Mouse (Mus musculus): ENCODE measurements at regions not wholly inside any gene's neighbourhood (a gene's known extent, or its start where the extent isn't known, plus 50 kb on each side); places are given as distances from the start of the nearest gene placed in this dataset.

DNA sequence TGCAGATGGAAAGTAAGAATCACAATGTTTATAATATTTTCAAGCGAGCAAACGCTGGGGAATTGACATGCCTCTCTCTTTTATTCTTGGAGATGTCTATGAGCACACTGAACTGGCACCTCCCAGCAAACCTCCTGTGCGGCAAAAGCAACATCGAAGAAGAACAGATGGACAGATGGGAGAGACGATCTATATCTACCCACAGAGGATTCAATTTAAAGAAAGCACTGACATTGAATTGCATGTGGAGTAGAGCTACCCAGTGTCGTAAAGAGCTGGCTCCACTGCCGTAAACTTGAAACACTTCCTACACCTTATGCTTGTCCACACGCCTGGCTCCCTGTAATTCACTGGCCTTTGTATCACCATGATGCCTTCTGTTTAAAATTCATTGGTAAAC lies 182.0 kb upstream of the Hnrnpa3 start:
- Histone ChIP-seq H3K4me2 (no peak overlapping the region), H3K36me3 (no peaks in the 10 kb centered on the region), H3K27me3 (replicated peaks) (no peaks in the 10 kb centered on the region), H3K4me3 (no peak overlapping the region), H3K9me3 (replicated peaks) (no peaks in the 10 kb centered on the region), H3K27ac (ENCODE audit: poor library complexity, severe bottlenecking) (no peak overlapping the region), H3K4me1 (replicated peaks) (peaks cover 5% of the 10 kb centered on the region), H3K9ac (no peak overlapping the region)
- no peak for ATAC-seq (ENCODE audit: insufficient number of reproducible peaks, low FRiP score)
- WGBS = 79% methylated on average over 8 of the region's 8 CpGs

DNA sequence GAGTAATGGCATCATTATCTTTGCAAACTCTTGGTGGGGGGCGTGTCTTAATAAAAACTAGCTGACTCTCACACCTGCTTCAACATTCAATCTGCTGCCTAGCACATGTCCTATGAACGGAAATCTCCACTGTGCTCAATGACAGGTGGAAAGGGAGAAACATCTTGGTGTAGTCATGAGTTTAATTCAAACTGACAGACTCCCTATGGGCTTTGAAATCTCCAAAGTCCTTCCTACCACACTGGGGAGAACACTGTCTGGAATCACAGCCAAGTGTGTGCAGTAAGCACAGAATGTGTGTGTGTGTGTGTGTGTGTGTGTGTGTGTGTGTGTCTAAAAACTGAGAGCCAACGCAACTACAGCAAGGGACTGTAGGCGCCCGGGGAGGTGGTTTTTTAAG lies 179.5 kb upstream of the Hnrnpa3 start:
- H3K4me2 ChIP-seq = no peak overlapping the region
- no peak for ATAC-seq (ENCODE audit: insufficient number of reproducible peaks, low FRiP score)
- H3K36me3 ChIP-seq = no peaks in the 10 kb centered on the region
- no peaks in the 10 kb centered on the region for H3K27me3 ChIP-seq (replicated peaks)
- no peak overlapping the region for H3K27ac ChIP-seq (ENCODE audit: poor library complexity, severe bottlenecking)
- peaks cover 17% of the 10 kb centered on the region for H3K4me1 ChIP-seq (replicated peaks)
- H3K4me3 ChIP-seq = no peak overlapping the region
- no peaks in the 10 kb centered on the region for H3K9me3 ChIP-seq (replicated peaks)
- H3K9ac ChIP-seq = no peak overlapping the region
- WGBS = 80% methylated on average over 5 of the region's 5 CpGs

DNA sequence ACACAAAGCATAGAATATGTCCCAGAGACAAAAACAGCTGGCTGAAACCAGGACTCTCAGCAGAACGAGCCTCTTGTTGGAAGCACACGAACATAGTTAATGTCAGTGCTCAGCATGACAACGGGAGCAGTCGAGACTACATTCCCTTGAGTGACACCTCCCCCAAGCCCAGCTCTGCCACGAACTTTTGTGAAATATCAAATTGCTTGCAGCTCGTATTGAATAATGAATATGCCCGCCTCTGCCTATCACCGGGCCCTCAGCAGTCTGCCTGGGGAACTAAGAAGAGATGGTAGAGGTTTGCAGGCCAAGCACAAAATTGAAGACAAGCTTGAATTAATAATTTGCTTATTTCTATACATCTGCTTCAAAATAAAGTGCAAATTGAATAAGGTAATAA lies 177.2 kb upstream of the Hnrnpa3 start:
- H3K27me3 ChIP-seq (replicated peaks) = no peaks in the 10 kb centered on the region
- ATAC-seq (ENCODE audit: insufficient number of reproducible peaks, low FRiP score) = no peak
- no peak overlapping the region for H3K4me2 ChIP-seq
- H3K9me3 ChIP-seq (replicated peaks) = no peaks in the 10 kb centered on the region
- H3K36me3 ChIP-seq = no peaks in the 10 kb centered on the region
- WGBS = 54% methylated on average over 8 of the region's 8 CpGs
- H3K4me3 ChIP-seq = no peak overlapping the region
- no peak overlapping the region for H3K27ac ChIP-seq (ENCODE audit: poor library complexity, severe bottlenecking)
- H3K9ac ChIP-seq = no peak overlapping the region
- H3K4me1 ChIP-seq (replicated peaks) = peaks cover 17% of the 10 kb centered on the region

DNA sequence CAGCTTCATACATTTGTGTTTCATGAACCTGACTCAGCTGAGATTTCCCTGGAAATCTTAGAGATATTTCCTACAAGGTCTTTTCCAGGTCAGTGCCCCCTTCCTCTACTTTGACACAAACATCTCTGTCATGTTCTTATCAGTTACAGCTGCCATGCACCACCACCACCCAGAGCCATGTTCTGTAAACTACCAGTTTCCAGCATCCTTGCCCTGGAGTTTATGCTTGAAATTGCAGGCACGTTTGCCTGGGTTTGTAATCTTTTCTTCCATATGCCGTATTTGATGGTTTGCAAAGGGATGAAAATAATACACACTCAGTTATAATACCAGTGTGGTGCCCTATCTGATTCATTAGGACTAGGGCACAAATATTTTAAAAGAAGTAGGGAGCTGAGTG lies 176.6 kb upstream of the Hnrnpa3 start:
- no peak overlapping the region for H3K27ac ChIP-seq (ENCODE audit: poor library complexity, severe bottlenecking)
- ATAC-seq (ENCODE audit: insufficient number of reproducible peaks, low FRiP score) = no peak
- no peak overlapping the region for H3K9ac ChIP-seq

DNA sequence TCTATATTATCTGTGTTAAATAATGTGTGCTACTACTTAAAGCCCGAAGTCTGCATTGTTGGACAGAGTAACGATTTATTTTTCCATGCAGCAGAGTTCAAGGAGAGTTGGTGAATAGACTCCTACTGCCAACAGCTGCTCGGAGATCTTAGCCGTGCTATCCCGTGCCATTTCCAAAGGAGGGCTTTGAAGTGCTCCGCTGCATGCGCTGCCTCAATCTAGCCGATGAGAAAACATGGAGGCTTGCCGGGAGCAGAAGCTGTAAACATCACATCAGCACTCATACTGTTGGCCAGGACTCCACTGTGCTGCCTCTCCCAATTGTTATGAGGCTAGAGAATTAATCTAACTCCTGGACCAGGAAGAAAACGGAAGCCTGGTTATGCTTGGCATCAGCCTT lies 174.1 kb upstream of the Hnrnpa3 start:
- no peak for ATAC-seq (ENCODE audit: insufficient number of reproducible peaks, low FRiP score)
- Histone ChIP-seq H3K9ac (no peak overlapping the region), H3K27me3 (replicated peaks) (no peaks in the 10 kb centered on the region), H3K9me3 (replicated peaks) (no peaks in the 10 kb centered on the region), H3K4me2 (peak overlapping the region; percentile 32), H3K36me3 (no peaks in the 10 kb centered on the region), H3K27ac (ENCODE audit: poor library complexity, severe bottlenecking) (no peak overlapping the region), H3K4me3 (no peak overlapping the region), H3K4me1 (replicated peaks) (peaks cover 17% of the 10 kb centered on the region)
- WGBS = 45% methylated on average over 10 of the region's 10 CpGs

More for the DNA sequence above, 176.6 kb upstream of the Hnrnpa3 start:
- WGBS = 47% methylated on average over 2 of the region's 2 CpGs
- no peak overlapping the region for H3K4me3 ChIP-seq
- no peaks in the 10 kb centered on the region for H3K9me3 ChIP-seq (replicated peaks)
- peaks cover 17% of the 10 kb centered on the region for H3K4me1 ChIP-seq (replicated peaks)
- H3K36me3 ChIP-seq = no peaks in the 10 kb centered on the region
- no peak overlapping the region for H3K4me2 ChIP-seq
- no peaks in the 10 kb centered on the region for H3K27me3 ChIP-seq (replicated peaks)

DNA sequence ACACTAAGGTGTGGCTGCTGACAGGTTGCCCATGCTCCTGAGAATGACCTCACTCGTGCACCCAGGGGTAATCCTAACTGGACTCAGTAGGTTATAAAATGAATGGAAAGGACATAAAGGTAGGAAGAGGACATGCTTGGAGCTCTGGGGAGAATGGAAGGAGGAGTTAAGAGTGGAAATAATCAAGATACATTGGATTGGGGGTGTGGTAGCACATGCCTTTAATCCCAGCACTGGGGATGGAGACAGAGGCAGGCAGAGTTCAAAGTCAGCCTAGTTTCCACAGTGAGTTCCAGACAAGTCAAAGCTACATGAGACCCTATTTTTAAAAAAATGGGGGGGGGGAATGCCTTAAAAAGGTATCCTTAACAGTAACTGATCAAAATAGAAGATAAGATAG lies 167.9 kb upstream of the Hnrnpa3 start:
- Histone ChIP-seq H3K9me3 (replicated peaks) (no peaks in the 10 kb centered on the region), H3K27ac (ENCODE audit: poor library complexity, severe bottlenecking) (no peak overlapping the region), H3K4me1 (replicated peaks) (peaks cover 5% of the 10 kb centered on the region; the same call in 1 of the 2 replicates), H3K27me3 (replicated peaks) (no peaks in the 10 kb centered on the region), H3K9ac (no peak overlapping the region), H3K36me3 (no peaks in the 10 kb centered on the region), H3K4me2 (no peak overlapping the region), H3K4me3 (no peak overlapping the region)
- WGBS = 80% methylated on average over 1 of the region's 1 CpGs
- ATAC-seq (ENCODE audit: insufficient number of reproducible peaks, low FRiP score) = no peak

DNA sequence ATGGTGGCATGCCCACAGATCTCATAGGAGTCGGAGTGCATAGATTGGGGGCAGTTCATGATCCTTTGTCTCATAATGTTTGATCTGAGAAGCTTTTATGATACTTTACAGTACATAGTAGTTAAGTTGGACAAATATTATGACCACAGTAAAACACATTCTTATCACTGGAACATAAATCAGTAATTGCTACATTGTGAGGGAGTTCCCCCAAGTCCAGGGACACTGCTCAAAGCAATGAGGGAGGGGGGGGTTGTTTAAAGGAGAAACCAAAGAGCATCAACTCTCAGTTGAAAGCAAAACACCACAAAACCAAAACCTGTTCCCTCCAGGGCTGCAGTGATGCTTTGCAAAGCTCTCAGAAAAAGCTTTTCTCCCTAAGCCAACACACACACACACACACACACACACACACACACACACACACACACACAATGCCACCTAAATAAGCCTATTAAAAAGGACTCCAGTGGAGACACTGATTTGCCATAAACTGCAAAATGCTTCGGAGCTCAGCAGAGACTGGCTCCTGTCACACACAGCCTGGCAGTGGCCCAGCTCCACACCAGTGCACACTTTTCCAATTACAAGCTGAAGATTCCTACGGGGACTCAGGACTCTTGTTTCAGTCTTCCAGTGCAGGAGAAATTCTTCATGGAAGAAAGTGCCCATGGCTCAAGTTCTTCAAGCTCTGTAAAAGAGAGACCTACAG lies 167.1 kb upstream of the Hnrnpa3 start:
- WGBS = 38% methylated on average over 3 of the region's 3 CpGs
- H3K27ac ChIP-seq (ENCODE audit: poor library complexity, severe bottlenecking) = no peak overlapping the region

DNA sequence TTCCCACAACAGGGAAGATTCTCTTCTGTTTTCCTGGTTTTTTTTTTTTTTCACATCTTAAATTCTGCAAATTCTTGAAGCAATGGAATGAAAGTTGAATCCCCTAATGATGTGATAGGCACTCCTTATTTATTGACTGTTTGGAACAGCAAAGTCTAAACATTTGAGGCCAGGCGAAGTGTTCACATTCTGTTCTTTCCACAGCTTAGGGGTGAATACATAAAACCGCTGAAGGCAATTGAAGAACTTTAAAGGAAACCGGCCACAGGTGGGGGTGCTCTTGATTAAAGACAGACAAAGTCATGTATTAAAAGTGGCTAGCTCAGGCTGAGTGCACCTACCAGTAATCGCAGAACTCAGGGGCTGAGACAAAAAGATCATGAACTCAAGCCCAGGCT lies 166.6 kb upstream of the Hnrnpa3 start:
- Histone ChIP-seq H3K9me3 (replicated peaks) (no peaks in the 10 kb centered on the region), H3K9ac (no peak overlapping the region), H3K4me1 (replicated peaks) (peaks cover 5% of the 10 kb centered on the region; the same call in 1 of the 2 replicates), H3K4me2 (no peak overlapping the region), H3K27ac (ENCODE audit: poor library complexity, severe bottlenecking) (no peak overlapping the region), H3K27me3 (replicated peaks) (no peaks in the 10 kb centered on the region), H3K4me3 (no peak overlapping the region), H3K36me3 (no peaks in the 10 kb centered on the region)
- 76% methylated on average over 4 of the region's 4 CpGs for WGBS
- no peak for ATAC-seq (ENCODE audit: insufficient number of reproducible peaks, low FRiP score)

More for the DNA sequence above, 167.1 kb upstream of the Hnrnpa3 start:
- Histone ChIP-seq H3K36me3 (no peaks in the 10 kb centered on the region), H3K4me3 (no peak overlapping the region), H3K27me3 (replicated peaks) (no peaks in the 10 kb centered on the region), H3K4me2 (no peak overlapping the region), H3K9ac (no peak overlapping the region), H3K4me1 (replicated peaks) (peaks cover 5% of the 10 kb centered on the region; the same call in 1 of the 2 replicates), H3K9me3 (replicated peaks) (no peaks in the 10 kb centered on the region)
- ATAC-seq (ENCODE audit: insufficient number of reproducible peaks, low FRiP score) = no peak

DNA sequence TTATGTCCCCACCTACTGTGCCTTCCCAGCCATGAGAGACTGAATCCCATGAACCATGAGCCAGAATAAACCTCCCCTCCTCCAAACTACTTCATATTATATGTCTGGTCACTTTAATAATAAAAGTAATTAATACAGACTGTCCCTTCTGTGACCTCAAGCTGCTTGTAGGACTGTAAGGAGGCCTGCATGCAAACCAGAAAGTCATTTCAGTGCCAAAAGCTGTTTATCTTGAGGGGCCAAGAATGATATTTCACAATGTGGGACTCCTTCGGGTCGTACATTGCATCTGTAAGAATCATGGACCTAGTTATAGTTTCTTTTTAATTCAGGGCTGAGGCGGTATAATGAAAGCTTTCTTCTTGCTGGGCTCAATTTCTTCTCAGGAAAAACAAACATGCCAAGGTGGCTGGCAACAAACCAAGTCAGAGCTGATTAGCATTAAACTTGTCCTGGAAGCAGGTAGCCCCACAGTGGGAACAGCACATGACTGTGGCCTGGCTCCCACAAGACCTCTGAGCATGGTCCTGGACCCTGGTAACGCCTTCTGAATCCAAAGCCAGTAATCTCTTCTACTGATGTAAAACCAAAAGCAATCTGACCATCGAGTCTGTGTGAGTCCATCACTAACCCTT lies 162.3 kb upstream of the Hnrnpa3 start:
- Histone ChIP-seq H3K4me1 (replicated peaks) (peaks cover 5% of the 10 kb centered on the region; the same call in 1 of the 2 replicates), H3K4me2 (no peak overlapping the region), H3K4me3 (no peak overlapping the region), H3K9me3 (replicated peaks) (no peaks in the 10 kb centered on the region), H3K27ac (ENCODE audit: poor library complexity, severe bottlenecking) (no peak overlapping the region), H3K9ac (no peak overlapping the region), H3K27me3 (replicated peaks) (no peaks in the 10 kb centered on the region), H3K36me3 (no peaks in the 10 kb centered on the region)
- 78% methylated on average over 5 of the region's 5 CpGs for WGBS
- no peak for ATAC-seq (ENCODE audit: insufficient number of reproducible peaks, low FRiP score)

DNA sequence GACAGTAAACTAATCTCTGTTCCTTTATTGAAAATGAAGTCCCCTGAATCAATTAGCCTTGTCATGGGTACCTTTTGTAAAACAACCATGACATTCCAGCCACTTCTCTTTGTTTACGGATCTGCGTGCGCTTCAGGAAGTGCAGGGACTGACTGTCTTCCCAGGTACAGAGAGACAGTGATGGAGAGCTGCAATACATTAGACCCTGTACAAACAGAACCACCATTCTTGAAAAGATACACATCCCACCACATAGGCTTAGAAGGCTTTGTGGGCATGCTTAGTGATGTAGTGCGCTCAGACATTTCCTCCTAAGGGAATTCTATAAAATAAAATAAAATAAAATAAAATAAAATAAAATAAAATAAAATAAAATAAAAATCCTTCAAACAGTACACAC lies 148.8 kb upstream of the Hnrnpa3 start:
- no peak overlapping the region for H3K4me2 ChIP-seq
- H3K4me3 ChIP-seq = no peak overlapping the region
- no peak overlapping the region for H3K9ac ChIP-seq
- WGBS = 76% methylated on average over 4 of the region's 4 CpGs
- no peaks in the 10 kb centered on the region for H3K27me3 ChIP-seq (replicated peaks)
- no peak overlapping the region for H3K27ac ChIP-seq (ENCODE audit: poor library complexity, severe bottlenecking)
- H3K36me3 ChIP-seq = no peaks in the 10 kb centered on the region
- no peak for ATAC-seq (ENCODE audit: insufficient number of reproducible peaks, low FRiP score)
- H3K4me1 ChIP-seq (replicated peaks) = no peaks in the 10 kb centered on the region
- H3K9me3 ChIP-seq (replicated peaks) = no peaks in the 10 kb centered on the region

DNA sequence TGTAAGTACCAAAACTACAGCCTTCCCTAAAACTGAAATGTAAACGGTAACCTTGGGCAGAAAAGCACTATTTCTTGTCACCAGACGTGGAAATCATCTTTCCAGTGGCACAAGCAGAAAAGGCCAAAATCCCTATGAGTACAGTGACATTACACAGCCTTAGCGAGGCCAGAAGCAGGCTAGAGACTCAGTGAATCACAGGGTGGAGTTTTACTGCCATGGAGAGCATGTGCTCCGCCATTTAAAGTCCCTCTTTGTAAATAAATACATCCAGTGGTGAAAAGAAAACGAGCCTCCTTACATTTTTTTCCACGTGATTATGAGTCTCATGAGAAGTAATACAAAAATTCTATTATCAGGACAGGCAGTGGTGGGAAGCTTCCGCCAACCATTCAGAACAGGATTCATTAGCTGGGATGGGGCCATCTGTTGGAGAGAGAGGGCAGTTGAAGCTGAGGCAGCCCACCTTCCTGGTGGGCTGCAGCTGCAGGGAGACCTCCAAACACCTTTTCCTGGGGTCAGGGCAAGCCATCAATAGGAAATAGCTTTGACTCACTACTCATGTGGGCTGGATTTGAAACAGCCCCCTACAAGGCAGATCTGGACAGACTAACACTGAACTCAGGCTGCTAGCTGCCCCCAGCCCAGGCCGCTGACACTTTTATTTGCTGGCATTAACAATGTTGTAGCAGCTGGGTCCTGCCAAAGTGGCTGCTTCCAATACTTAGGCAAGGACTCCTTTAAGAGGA lies 146.5 kb upstream of the Hnrnpa3 start:
- H3K4me3 ChIP-seq = no peak overlapping the region
- H3K27ac ChIP-seq (ENCODE audit: poor library complexity, severe bottlenecking) = no peak overlapping the region
- H3K9ac ChIP-seq = no peak overlapping the region
- no peaks in the 10 kb centered on the region for H3K9me3 ChIP-seq (replicated peaks)
- no peaks in the 10 kb centered on the region for H3K27me3 ChIP-seq (replicated peaks)
- no peaks in the 10 kb centered on the region for H3K36me3 ChIP-seq
- no peak for ATAC-seq (ENCODE audit: insufficient number of reproducible peaks, low FRiP score)
- 73% methylated on average over 8 of the region's 8 CpGs for WGBS
- no peaks in the 10 kb centered on the region for H3K4me1 ChIP-seq (replicated peaks)
- H3K4me2 ChIP-seq = no peak overlapping the region

All from heart, embryonic 12.5 days (tissue).